In genomic region chr3:74588703-74589362, GRCm38 (mm10) we compare ENCODE assay signal across 24 mouse cellular contexts.
A peak's percentile ranks its signal among the peaks of the same experiment; 100 is the strongest.
DNase-seq lines count a peak whose midpoint lies in the region; ATAC-seq and TF ChIP-seq lines count a peak whose summit lies in the region.
"Had no signal": no experiment of that assay in that cellular context is flagged by ENCODE, and none has a peak within 500 bp of the region (broad histone marks: within the 10 kb centered on the region; RNA-seq: fewer than 3 reads in every experiment).

No protein-coding gene starts in this region.

- H3K9me3 ChIP-seq in kidney, postnatal 0 days (replicated peaks; ENCODE audit: low read length): no peaks in the 10 kb centered on the region
- no peaks in the 10 kb centered on the region for H3K9me3 ChIP-seq in kidney, embryonic 15.5 days (replicated peaks)
- no peaks in the 10 kb centered on the region for H3K9me3 ChIP-seq in intestine, embryonic 14.5 days (ENCODE audit: control insufficient read depth, low read length)
- no peaks in the 10 kb centered on the region for H3K9me3 ChIP-seq in liver, embryonic 11.5 days (ENCODE audit: control insufficient read depth, low read length)
- H3K9me3 ChIP-seq: forebrain, embryonic 15.5 days; heart, embryonic 10.5 days; hindbrain, embryonic 10.5 days; megakaryocyte, embryonic 14.5 days; neural tube, embryonic 15.5 days had no signal

- no peak for TF ChIP-seq CTCF in kidney, postnatal 0 days (IDR thresholded peaks at IDR 0.05; ENCODE audit: low read depth)

- no peak overlapping the region for H3K4me3 ChIP-seq in kidney, postnatal 0 days (replicated peaks; ENCODE audit: low read depth, low read length)
- no peak overlapping the region for H3K4me3 ChIP-seq in kidney, embryonic 15.5 days (replicated peaks)
- H3K4me3 ChIP-seq in intestine, embryonic 14.5 days (ENCODE audit: low read depth, low read length): no peak overlapping the region
- H3K4me3 ChIP-seq in liver, embryonic 11.5 days (ENCODE audit: low read depth, low read length): no peak overlapping the region
- H3K4me3 ChIP-seq: forebrain, embryonic 15.5 days; heart, embryonic 10.5 days; hindbrain, embryonic 10.5 days; megakaryocyte, embryonic 14.5 days; neural tube, embryonic 15.5 days had no signal

- H3K27me3 ChIP-seq in kidney, postnatal 0 days (ENCODE audit: insufficient read depth, low read length): no peaks in the 10 kb centered on the region
- no peaks in the 10 kb centered on the region for H3K27me3 ChIP-seq in kidney, embryonic 15.5 days
- no peaks in the 10 kb centered on the region for H3K27me3 ChIP-seq in intestine, embryonic 14.5 days (replicated peaks; ENCODE audit: control insufficient read depth, insufficient read depth, low read length)
- H3K27me3 ChIP-seq in liver, embryonic 11.5 days (replicated peaks; ENCODE audit: control insufficient read depth, insufficient read depth, low read length): no peaks in the 10 kb centered on the region
- H3K27me3 ChIP-seq: forebrain, embryonic 15.5 days; megakaryocyte, embryonic 14.5 days; neural tube, embryonic 15.5 days; Patski had no signal

- no peak overlapping the region for H3K27ac ChIP-seq in kidney, postnatal 0 days
- no peak overlapping the region for H3K27ac ChIP-seq in kidney, embryonic 15.5 days
- no peak overlapping the region for H3K27ac ChIP-seq in intestine, embryonic 14.5 days (ENCODE audit: low read depth)
- no peak overlapping the region for H3K27ac ChIP-seq in liver, embryonic 11.5 days (ENCODE audit: low read depth, low read length)
- H3K27ac ChIP-seq: forebrain, embryonic 15.5 days; heart, embryonic 10.5 days; hindbrain, embryonic 10.5 days; hindbrain, postnatal 0 days; neural tube, embryonic 15.5 days had no signal

- DNase-seq in kidney, postnatal 0 days (ENCODE audit: low spot score): peak; percentile 8
- no peak for DNase-seq in intestine, embryonic 14.5 days (ENCODE audit: low spot score)
- no peak for DNase-seq in liver, embryonic 11.5 days (ENCODE audit: low spot score)
- DNase-seq in lung, postnatal 25 days (ENCODE audit: low spot score): peak; percentile 5
- no peak for DNase-seq in kidney, adult 8-10 months
- no peak for DNase-seq in gastrocnemius, adult 18-20 months (ENCODE audit: low spot score)
- no peak for DNase-seq in spleen, postnatal 36 days (ENCODE audit: low spot score in 2 of 2)
- DNase-seq: adrenal gland, adult 8-10 months; cerebellum, adult 9-11 months; embryo, embryonic 11 days; kidney, adult 9 months; layer of hippocampus, postnatal 36 days; right cerebral cortex, postnatal 25 days; thymus, postnatal 14 days had no signal

- H3K4me2 ChIP-seq in kidney, postnatal 0 days (ENCODE audit: low read length): no peak overlapping the region
- H3K4me2 ChIP-seq in kidney, embryonic 15.5 days: no peak overlapping the region
- H3K4me2 ChIP-seq in intestine, embryonic 14.5 days (ENCODE audit: low read length): no peak overlapping the region
- no peak overlapping the region for H3K4me2 ChIP-seq in liver, embryonic 11.5 days
- H3K4me2 ChIP-seq: forebrain, embryonic 15.5 days; neural tube, embryonic 15.5 days had no signal

- ATAC-seq in kidney, postnatal 0 days (replicated peaks; ENCODE audit: low FRiP score, low read depth): no peak
- ATAC-seq in kidney, embryonic 15.5 days (replicated peaks; ENCODE audit: low FRiP score): no peak
- peak; percentile 88 for ATAC-seq in intestine, embryonic 14.5 days (replicated peaks; ENCODE audit: low FRiP score, low TSS enrichment, low read depth)
- peak; percentile 76 for ATAC-seq in liver, embryonic 11.5 days (replicated peaks; ENCODE audit: low FRiP score)
- ATAC-seq: CD4-positive, CD25-positive, alpha-beta regulatory T cell, adult 4 months; forebrain, embryonic 15.5 days; hindbrain, postnatal 0 days; midbrain, embryonic 16.5 days; Patski had no signal

- no peaks in the 10 kb centered on the region for H3K36me3 ChIP-seq in kidney, postnatal 0 days (ENCODE audit: insufficient read depth, low read length)
- H3K36me3 ChIP-seq in kidney, embryonic 15.5 days: no peaks in the 10 kb centered on the region
- no peaks in the 10 kb centered on the region for H3K36me3 ChIP-seq in intestine, embryonic 14.5 days (ENCODE audit: control insufficient read depth, insufficient read depth, low read length)
- no peaks in the 10 kb centered on the region for H3K36me3 ChIP-seq in liver, embryonic 11.5 days (ENCODE audit: control insufficient read depth, insufficient read depth, low read length)
- H3K36me3 ChIP-seq: forebrain, embryonic 15.5 days; heart, embryonic 10.5 days; hindbrain, embryonic 10.5 days; neural tube, embryonic 15.5 days had no signal

- 54% methylated on average over 3 of the region's 3 CpGs for WGBS in kidney, postnatal 0 days
- 52% methylated on average over 3 of the region's 3 CpGs for WGBS in kidney, embryonic 15.5 days
- 57% methylated on average over 3 of the region's 3 CpGs for WGBS in intestine, embryonic 14.5 days
- 63% methylated on average over 3 of the region's 3 CpGs for WGBS in liver, embryonic 11.5 days

- no peaks in the 10 kb centered on the region for H3K4me1 ChIP-seq in kidney, postnatal 0 days (replicated peaks; ENCODE audit: insufficient read depth, low read length)
- H3K4me1 ChIP-seq in kidney, embryonic 15.5 days: no peaks in the 10 kb centered on the region
- no peaks in the 10 kb centered on the region for H3K4me1 ChIP-seq in intestine, embryonic 14.5 days (replicated peaks; ENCODE audit: control insufficient read depth, insufficient read depth, low read length)
- no peaks in the 10 kb centered on the region for H3K4me1 ChIP-seq in liver, embryonic 11.5 days (replicated peaks; ENCODE audit: control insufficient read depth, insufficient read depth, low read length)
- H3K4me1 ChIP-seq: forebrain, embryonic 15.5 days; heart, embryonic 10.5 days; hindbrain, embryonic 10.5 days; megakaryocyte, embryonic 14.5 days; neural tube, embryonic 15.5 days had no signal

- H3K9ac ChIP-seq in kidney, postnatal 0 days (ENCODE audit: low read depth, low read length): no peak overlapping the region
- no peak overlapping the region for H3K9ac ChIP-seq in kidney, embryonic 15.5 days
- no peak overlapping the region for H3K9ac ChIP-seq in intestine, embryonic 14.5 days (ENCODE audit: low read length)
- H3K9ac ChIP-seq in liver, embryonic 11.5 days (ENCODE audit: low read depth, low read length): no peak overlapping the region
- H3K9ac ChIP-seq: forebrain, embryonic 15.5 days; neural tube, embryonic 15.5 days had no signal

Comparison
In these comparisons a context has a peak if more than half of its experiments do, and no peak if none do; other contexts are left out.
1. DNase-seq: peak in kidney, postnatal 0 days (single experiment) and lung, postnatal 25 days (single experiment); none in intestine, embryonic 14.5 days (single experiment), liver, embryonic 11.5 days (single experiment), kidney, adult 8-10 months (0 of 2), gastrocnemius, adult 18-20 months (single experiment) and spleen, postnatal 36 days (0 of 2).
2. ATAC-seq: peak in intestine, embryonic 14.5 days (single experiment) and liver, embryonic 11.5 days (single experiment); none in kidney, postnatal 0 days (single experiment) and kidney, embryonic 15.5 days (single experiment).